Comparison of ENCODE assay signal across 20 mouse cellular contexts in genomic region chrX:21670896-21671295, GRCm38 (mm10). TPM values are rescaled to one million over a fixed set of nuclear protein-coding genes. Genes with fewer than 3 reads are reported as not detected.
A peak's percentile ranks its signal among the peaks of the same experiment; 100 is the strongest.
DNase-seq lines count a peak whose midpoint lies in the region; ATAC-seq lines count a peak whose summit lies in the region.
"Had no signal": no experiment of that assay in that cellular context is flagged by ENCODE, and none has a peak within 500 bp of the region (broad histone marks: within the 10 kb centered on the region; RNA-seq: fewer than 3 reads in every experiment).

No protein-coding gene starts in this region.

- 16% methylated on average over 7 of the region's 7 CpGs for WGBS in lung, embryonic 16.5 days
- WGBS in forebrain, embryonic 13.5 days = 30% methylated on average over 7 of the region's 7 CpGs

- no peaks in the 10 kb centered on the region for H3K4me1 ChIP-seq in lung, embryonic 16.5 days (replicated peaks; ENCODE audit: control insufficient read depth, insufficient read depth, low read length)
- no peaks in the 10 kb centered on the region for H3K4me1 ChIP-seq in forebrain, embryonic 13.5 days
- H3K4me1 ChIP-seq: embryonic facial prominence, embryonic 12.5 days; forebrain, embryonic 15.5 days; stomach, embryonic 15.5 days had no signal

- no peaks in the 10 kb centered on the region for H3K36me3 ChIP-seq in lung, embryonic 16.5 days (ENCODE audit: control insufficient read depth, insufficient read depth, low read length)
- no peaks in the 10 kb centered on the region for H3K36me3 ChIP-seq in forebrain, embryonic 13.5 days (ENCODE audit: poor library complexity, severe bottlenecking)
- H3K36me3 ChIP-seq: embryonic facial prominence, embryonic 12.5 days; forebrain, embryonic 15.5 days; stomach, embryonic 15.5 days had no signal

- DNase-seq in gastrocnemius, adult 18-20 months (ENCODE audit: low spot score) = peak; percentile 1
- DNase-seq in gastrocnemius, postnatal 25 days = no peak
- peak; percentile 3 for DNase-seq in urinary bladder, postnatal 14 days (ENCODE audit: low spot score)
- no peak for DNase-seq in urinary bladder, adult 2 months (ENCODE audit: low spot score)
- no peak for DNase-seq in MN1 (ENCODE audit: low spot score)
- DNase-seq: adrenal gland, postnatal 36 days; cerebellum, adult 11 months; heart, postnatal 36 days; right cerebral cortex, postnatal 4 days had no signal

- H3K9me3 ChIP-seq in lung, embryonic 16.5 days (ENCODE audit: control insufficient read depth, low read length) = no peaks in the 10 kb centered on the region; the same call in 1 of the 2 replicates
- H3K9me3 ChIP-seq in forebrain, embryonic 13.5 days (replicated peaks) = no peaks in the 10 kb centered on the region; the same call in 1 of the 2 replicates
- H3K9me3 ChIP-seq: embryonic facial prominence, embryonic 12.5 days; forebrain, embryonic 15.5 days; stomach, embryonic 15.5 days had no signal

- H3K4me2 ChIP-seq in lung, embryonic 16.5 days (ENCODE audit: low read depth, low read length) = no peak overlapping the region
- H3K4me2 ChIP-seq in forebrain, embryonic 13.5 days = no peak overlapping the region
- H3K4me2 ChIP-seq: embryonic facial prominence, embryonic 12.5 days; forebrain, embryonic 15.5 days; stomach, embryonic 15.5 days had no signal

- peak; percentile 92 for ATAC-seq in lung, embryonic 16.5 days (ENCODE audit: low read depth)
- no peak for ATAC-seq in activated CD4-positive, CD25-positive, alpha-beta regulatory T cell, adult 4 months
- no peak for ATAC-seq in forebrain, embryonic 13.5 days
- ATAC-seq: forebrain, embryonic 15.5 days; intestine, postnatal 0 days had no signal

- H3K27me3 ChIP-seq in lung, embryonic 16.5 days (ENCODE audit: control insufficient read depth, insufficient read depth, low read depth, low read length) = no peaks in the 10 kb centered on the region
- no peaks in the 10 kb centered on the region for H3K27me3 ChIP-seq in forebrain, embryonic 13.5 days
- H3K27me3 ChIP-seq: embryonic facial prominence, embryonic 12.5 days; forebrain, embryonic 15.5 days; stomach, embryonic 15.5 days had no signal

- H3K9ac ChIP-seq in lung, embryonic 16.5 days (ENCODE audit: low read length) = no peak overlapping the region
- no peak overlapping the region for H3K9ac ChIP-seq in forebrain, embryonic 13.5 days
- H3K9ac ChIP-seq: embryonic facial prominence, embryonic 12.5 days; forebrain, embryonic 15.5 days; stomach, embryonic 15.5 days had no signal

- peak overlapping the region; percentile 22; the same call in 1 of the 2 replicates for H3K27ac ChIP-seq in lung, embryonic 16.5 days (ENCODE audit: low read length)
- no peak overlapping the region for H3K27ac ChIP-seq in forebrain, embryonic 13.5 days
- H3K27ac ChIP-seq: embryonic facial prominence, embryonic 12.5 days; forebrain, embryonic 15.5 days; heart, adult 2 months; macrophage; stomach, embryonic 15.5 days had no signal

- H3K4me3 ChIP-seq in lung, embryonic 16.5 days (ENCODE audit: low read length) = no peak overlapping the region
- no peak overlapping the region for H3K4me3 ChIP-seq in forebrain, embryonic 13.5 days
- H3K4me3 ChIP-seq: embryonic facial prominence, embryonic 12.5 days; forebrain, embryonic 15.5 days; heart, adult 2 months; stomach, embryonic 15.5 days had no signal

RNA-seq across cellular contexts. Expression of gene Slc6a14, which starts 43.8 kb away (rescaled TPM):
- not detected for total RNA-seq in gastrocnemius, adult 18-20 months (2021)
- total RNA-seq in gastrocnemius, postnatal 25 days (2021) = not detected
- not detected in 2 replicates for polyA plus RNA-seq in urinary bladder, adult 2 months (2012; rRNA removed)
- 19.9 and 23.3 TPM in 2 replicates for polyA plus RNA-seq in lung, embryonic 16.5 days (2015; fragmentation: Nextera tagmentation; extraction: Ambion mirVana)
- not detected for polyA plus RNA-seq in activated CD4-positive, CD25-positive, alpha-beta regulatory T cell, adult 4 months (2017; shearing (Covaris generic))
- not detected in 2 replicates for polyA plus RNA-seq in forebrain, embryonic 13.5 days (2015; fragmentation: Nextera tagmentation; extraction: Ambion mirVana)
- total RNA-seq: heart, postnatal 36 days; left cerebral cortex, postnatal 36 days; monocyte, adult 5-6 weeks had no signal
- polyA plus RNA-seq: forebrain, embryonic 15.5 days; macrophage had no signal

Comparison
In these comparisons a context has a peak if more than half of its experiments do, and no peak if none do; other contexts are left out.
1. DNase-seq: peak in gastrocnemius, adult 18-20 months (single experiment) and urinary bladder, postnatal 14 days (single experiment); none in gastrocnemius, postnatal 25 days (single experiment), urinary bladder, adult 2 months (single experiment) and MN1 (single experiment).
2. RNA of gene Slc6a14, which starts 43.8 kb away (polyA plus RNA-seq): 19.9 to 23.3 TPM in lung, embryonic 16.5 days; not detected in urinary bladder, adult 2 months, not detected in activated CD4-positive, CD25-positive, alpha-beta regulatory T cell, adult 4 months and not detected in forebrain, embryonic 13.5 days; every median in the first group is over 10 times any median in the second.